Mouse (Mus musculus) heart, adult 2 months (tissue): Measurements from ENCODE around the gene Inpp5k.

Experiments used
- CTCF ChIP-seq: fragments of 200-600 bp; IDR thresholded peaks from 2 replicates; pipeline ENCODE4 v1.8.1; 2022; ENCODE audit warnings: antibody characterized with exemption, mild to moderate bottlenecking, moderate library complexity
- EP300 ChIP-seq: fragments of 200-500 bp; IDR thresholded peaks from 2 replicates; pipeline ENCODE4 v1.6.1; 2011; ENCODE audit warnings: low read depth, low read length, control low read depth; ENCODE audit not compliant: insufficient read depth
- POLR2A ChIP-seq: fragments of 200-500 bp; IDR thresholded peaks from 2 replicates; pipeline ENCODE4 v1.6.1; 2011; ENCODE audit warnings: mild to moderate bottlenecking, low read depth, low read length, control low read depth; ENCODE audit not compliant: insufficient read depth

DNA sequence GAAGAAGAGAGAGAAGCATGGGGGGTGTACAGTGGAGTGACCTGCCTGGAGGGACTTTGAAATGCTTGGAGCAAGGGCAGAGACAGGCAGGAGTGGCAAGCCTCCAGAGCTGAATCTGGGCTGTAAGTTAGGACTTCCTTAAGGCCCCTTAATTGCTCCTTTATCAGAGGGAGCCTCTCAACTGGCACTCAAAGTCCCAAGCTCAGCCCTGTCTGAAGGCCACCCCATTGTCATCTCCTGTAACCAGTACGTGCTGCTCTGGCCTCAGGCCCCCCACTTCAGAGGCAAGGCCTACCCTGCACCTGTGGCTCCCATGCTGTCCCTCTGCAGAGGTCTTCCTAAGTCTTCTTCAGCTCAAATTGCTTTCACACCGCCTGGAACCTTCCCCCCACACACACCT, 47.3 kb upstream of the Inpp5k start:
- TF ChIP-seq CTCF (no peak), POLR2A (no peak), EP300 (no peak)
